Mouse (Mus musculus) liver, embryonic 11.5 days (tissue): ENCODE data around the gene Brpf1. TPM values are rescaled to one million over a fixed set of nuclear protein-coding genes. Genes with fewer than 3 reads are reported as not detected.
"Not testable (repeated sequence)": the region's sequence is repeated elsewhere in the genome, so short reads cannot be mapped to it uniquely, and the experiment has no call there.

Experiments
- ATAC-seq: fragments of 200-750 bp; cut with Nextera tagmentation; replicated peaks from 2 replicates; pipeline ENCODE4 v1.8.0; 2017; ENCODE audit warnings: moderate number of reproducible peaks, mild to moderate bottlenecking, moderate TSS enrichment, moderate library complexity; ENCODE audit not compliant: low FRiP score
- DNase-seq: peaks from one replicate; pipeline ENCODE4 v3.0.0-alpha.2; 2017; ENCODE audit warnings: low spot score
- H3K27ac ChIP-seq: fragments of 300-500 bp; sonication (generic); 2 replicates; pipeline ENCODE4 v1.5.1; 2014; ENCODE audit warnings: mild to moderate bottlenecking, low read depth, low read length, control low read depth
- H3K27me3 ChIP-seq: fragments of 300-500 bp; sonication (generic); replicated peaks from 2 replicates; pipeline ENCODE4 v1.6.1; 2014; ENCODE audit warnings: low read length, mixed read lengths; ENCODE audit not compliant: control insufficient read depth, insufficient read depth
- H3K36me3 ChIP-seq: fragments of 300-500 bp; sonication (generic); 2 replicates; pipeline ENCODE4 v1.6.1; 2014; ENCODE audit warnings: mild to moderate bottlenecking, low read length, moderate library complexity, mixed read lengths; ENCODE audit not compliant: control insufficient read depth, insufficient read depth
- H3K4me1 ChIP-seq: fragments of 300-500 bp; sonication (generic); replicated peaks from 2 replicates; pipeline ENCODE4 v1.6.1; 2014; ENCODE audit warnings: low read length, mixed read lengths; ENCODE audit not compliant: control insufficient read depth, insufficient read depth
- H3K4me2 ChIP-seq: fragments of 300-500 bp; sonication (generic); 2 replicates; pipeline ENCODE4 v1.6.1; 2014; ENCODE audit warnings: mild to moderate bottlenecking, control low read depth, moderate library complexity
- H3K4me3 ChIP-seq: fragments of 300-500 bp; sonication (generic); 2 replicates; pipeline ENCODE4 v1.5.1; 2014; ENCODE audit warnings: low read depth, low read length, control low read depth
- H3K9ac ChIP-seq: fragments of 300-500 bp; sonication (generic); 2 replicates; pipeline ENCODE4 v1.6.1; 2014; ENCODE audit warnings: low read depth, low read length, control low read depth
- H3K9me3 ChIP-seq: fragments of 300-500 bp; sonication (generic); 2 replicates; pipeline ENCODE4 v1.6.1; 2016; ENCODE audit warnings: low read length, inconsistent platforms, mixed read lengths; ENCODE audit not compliant: control insufficient read depth
- WGBS: fragments of 180-500 bp; shearing (Covaris S2); extraction: QIAGEN DNeasy Blood & Tissue Kit; methylation state at CpG from one replicate; pipeline ENCODE4 v1.1.7; 2014; 5-methylcytosine and 5-hydroxymethylcytosine counted together
- polyA plus RNA-seq: library from polyadenylated mRNA; unstranded; fragments of >200 nt; fragmentation: Nextera tagmentation; extraction: Ambion mirVana; gene quantifications from 2 replicates; pipeline ENCODE4 v1.2.1, GENCODE M21; 2014

Brpf1 gene
- polyA plus RNA-seq, 1 experiment from 2014 or later = 22.0 TPM

GRCm38 (mm10) chr6:113326533-113327315, 19.8 kb downstream of the Brpf1 start, which contains the start of gene Ogg1:
TSS of gene Ogg1 (plus strand) at chr6:113326972.
- H3K9me3 ChIP-seq = no peaks in the 10 kb centered on the region
- H3K27ac ChIP-seq = peak within 1 kb of the TSS; percentile 83
- H3K4me2 ChIP-seq = peak within 1 kb of the TSS; percentile 95
- under 1% methylated on average over 52 of the region's 52 CpGs for WGBS
- H3K9ac ChIP-seq = peak within 1 kb of the TSS; percentile 70
- ATAC-seq (peak; percentile 98), DNase-seq (peak; percentile 99)
- H3K4me3 ChIP-seq = peak within 1 kb of the TSS; percentile 75
- peaks cover 29% of the 10 kb centered on the region for H3K36me3 ChIP-seq
- peaks cover 12% of the 10 kb centered on the region for H3K4me1 ChIP-seq
- no peaks in the 10 kb centered on the region for H3K27me3 ChIP-seq

DNA sequence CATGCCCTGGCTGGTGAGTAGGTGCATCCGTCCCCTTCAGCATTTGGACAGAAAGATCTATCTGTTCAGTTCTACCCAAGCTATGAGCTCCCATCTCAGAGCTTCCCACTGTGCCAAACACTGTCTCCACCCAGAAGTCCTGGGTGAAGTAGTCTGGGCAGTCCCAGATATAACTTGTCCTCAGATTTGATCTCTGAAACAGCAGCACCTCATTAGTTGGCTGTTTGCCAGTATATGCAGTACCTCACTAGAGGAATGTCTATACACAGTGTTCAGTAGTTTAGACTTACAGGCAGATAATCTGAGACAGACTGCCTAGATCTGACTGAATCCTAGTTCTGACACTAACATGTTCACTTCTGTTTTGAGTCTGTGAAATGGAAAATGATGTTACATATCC, 22.5 kb downstream of the Brpf1 start:
- no peak overlapping the region for H3K4me2 ChIP-seq
- H3K36me3 ChIP-seq = peaks cover 23% of the 10 kb centered on the region; the same call in 1 of the 2 replicates
- H3K9me3 ChIP-seq = no peaks in the 10 kb centered on the region
- no peak overlapping the region for H3K27ac ChIP-seq
- no peak overlapping the region for H3K9ac ChIP-seq
- no peaks in the 10 kb centered on the region for H3K27me3 ChIP-seq
- WGBS = 89% methylated on average over 1 of the region's 1 CpGs
- ATAC-seq = no peak
- DNase-seq = no peak
- H3K4me3 ChIP-seq = no peak overlapping the region
- H3K4me1 ChIP-seq = peaks cover 12% of the 10 kb centered on the region

GRCm38 (mm10) chr6:113330547-113330946, 23.6 kb downstream of the Brpf1 start:
- ATAC-seq (no peak), DNase-seq (no peak)
- Histone ChIP-seq H3K9ac (no peak overlapping the region), H3K4me1 (peaks cover 9% of the 10 kb centered on the region), H3K27ac (no peak overlapping the region), H3K27me3 (no peaks in the 10 kb centered on the region), H3K36me3 (peaks cover 22% of the 10 kb centered on the region; the same call in 1 of the 2 replicates), H3K4me3 (no peak overlapping the region), H3K4me2 (no peak overlapping the region), H3K9me3 (no peaks in the 10 kb centered on the region)
- WGBS = 29% methylated on average over 2 of the region's 2 CpGs

DNA sequence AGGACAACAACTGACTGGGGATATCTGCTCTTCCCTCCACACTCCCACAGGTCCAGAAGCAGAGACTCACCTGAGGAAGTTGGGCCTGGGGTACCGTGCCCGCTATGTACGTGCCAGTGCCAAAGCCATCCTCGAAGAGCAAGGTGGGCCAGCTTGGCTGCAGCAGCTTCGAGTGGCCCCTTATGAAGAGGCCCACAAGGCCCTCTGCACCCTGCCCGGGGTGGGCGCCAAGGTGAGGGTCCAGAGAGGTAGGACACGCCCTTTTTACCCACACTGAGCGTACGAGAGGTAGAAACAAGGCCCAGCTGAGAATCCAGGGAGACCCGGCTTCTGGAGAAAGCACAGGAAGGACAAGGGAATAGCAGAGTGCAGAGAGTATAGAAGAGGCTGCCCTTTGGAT, 24.8 kb downstream of the Brpf1 start:
- Histone ChIP-seq H3K36me3 (peaks cover 27% of the 10 kb centered on the region; the same call in 1 of the 2 replicates), H3K4me3 (no peak overlapping the region), H3K9me3 (no peaks in the 10 kb centered on the region), H3K4me1 (peaks cover 5% of the 10 kb centered on the region), H3K27ac (no peak overlapping the region), H3K9ac (no peak overlapping the region), H3K4me2 (no peak overlapping the region), H3K27me3 (no peaks in the 10 kb centered on the region)
- ATAC-seq = no peak
- WGBS = 83% methylated on average over 11 of the region's 11 CpGs
- no peak for DNase-seq

DNA sequence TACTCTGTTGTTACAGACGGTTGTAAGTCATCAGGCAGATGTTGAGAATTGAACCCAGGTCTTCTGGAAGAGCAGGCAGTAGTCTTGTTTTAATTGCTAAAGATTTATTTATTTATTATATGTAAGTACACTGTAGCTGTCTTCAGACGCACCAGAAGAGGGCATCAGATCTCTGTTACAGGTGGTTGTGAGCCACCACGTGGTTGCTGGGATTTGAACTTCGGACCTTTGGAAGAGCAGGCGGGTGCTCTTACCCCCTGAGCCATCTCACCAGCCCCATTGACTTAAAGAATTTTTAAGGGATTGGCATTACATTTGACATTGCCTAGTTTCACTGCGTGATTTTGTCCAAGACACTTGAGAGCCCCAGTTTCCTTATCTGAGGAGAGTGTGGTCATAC, 25.8 kb downstream of the Brpf1 start:
- H3K27me3 ChIP-seq, DNase-seq, H3K27ac ChIP-seq, H3K4me2 ChIP-seq, H3K9ac ChIP-seq, H3K4me3 ChIP-seq, H3K9me3 ChIP-seq, H3K4me1 ChIP-seq, ATAC-seq: not testable (repeated sequence)
- peaks cover 27% of the 10 kb centered on the region; the same call in 1 of the 2 replicates for H3K36me3 ChIP-seq
- WGBS = 76% methylated on average over 6 of the region's 6 CpGs

DNA sequence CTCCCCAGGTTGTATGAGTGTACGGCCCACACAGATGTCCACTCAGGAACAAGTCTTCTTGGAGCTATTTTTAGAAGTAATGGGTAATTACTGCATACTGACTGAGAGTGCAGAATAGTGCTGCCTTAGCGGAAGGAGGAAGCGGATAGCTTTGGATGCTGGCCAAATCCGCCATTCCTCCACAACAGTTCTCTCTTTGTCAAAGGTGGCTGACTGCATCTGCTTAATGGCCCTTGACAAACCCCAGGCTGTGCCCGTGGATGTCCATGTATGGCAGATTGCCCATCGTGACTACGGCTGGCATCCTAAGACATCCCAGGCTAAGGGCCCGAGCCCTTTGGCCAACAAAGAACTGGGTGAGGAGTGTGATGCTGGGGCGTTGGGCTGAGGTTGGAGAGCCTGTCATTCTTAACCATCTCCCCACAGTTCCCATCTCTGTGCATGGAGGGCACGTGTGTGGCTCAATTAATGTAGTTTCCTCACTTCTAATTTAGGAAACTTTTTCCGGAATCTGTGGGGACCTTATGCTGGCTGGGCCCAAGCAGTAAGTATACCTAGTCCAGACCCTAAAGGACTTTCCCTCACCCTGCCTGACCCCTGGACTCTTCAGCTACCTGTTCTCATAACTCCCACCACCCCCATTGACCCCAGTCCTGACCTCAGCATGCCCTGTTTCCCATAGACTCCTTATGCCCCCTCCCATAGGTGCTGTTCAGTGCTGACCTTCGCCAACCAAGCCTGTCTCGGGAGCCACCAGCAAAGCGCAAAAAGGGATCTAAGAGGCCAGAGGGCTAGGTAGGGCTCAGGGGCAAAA, 26.4 kb downstream of the Brpf1 start:
- peaks cover 9% of the 10 kb centered on the region for H3K4me1 ChIP-seq
- no peak overlapping the region for H3K4me3 ChIP-seq
- WGBS = 83% methylated on average over 14 of the region's 14 CpGs
- no peak overlapping the region for H3K9ac ChIP-seq
- peaks cover 27% of the 10 kb centered on the region; the same call in 1 of the 2 replicates for H3K36me3 ChIP-seq
- H3K9me3 ChIP-seq = no peaks in the 10 kb centered on the region
- no peaks in the 10 kb centered on the region for H3K27me3 ChIP-seq
- H3K4me2 ChIP-seq = no peak overlapping the region
- no peak overlapping the region for H3K27ac ChIP-seq
- ATAC-seq = no peak
- no peak for DNase-seq

GRCm38 (mm10) chr6:113334216-113334615, 27.3 kb downstream of the Brpf1 start:
- Histone ChIP-seq H3K4me1 (peaks cover 9% of the 10 kb centered on the region), H3K4me2 (no peak overlapping the region), H3K27me3 (no peaks in the 10 kb centered on the region), H3K27ac (no peak overlapping the region), H3K9me3 (no peaks in the 10 kb centered on the region), H3K9ac (no peak overlapping the region), H3K36me3 (peaks cover 26% of the 10 kb centered on the region; the same call in 1 of the 2 replicates), H3K4me3 (no peak overlapping the region)
- ATAC-seq (no peak), DNase-seq (no peak)
- 75% methylated on average over 6 of the region's 6 CpGs for WGBS

- H3K27me3 ChIP-seq = no peaks in the 10 kb centered on the region
- no peaks in the 10 kb centered on the region for H3K9me3 ChIP-seq
- peaks cover 18% of the 10 kb centered on the region; the same call in 1 of the 2 replicates for H3K36me3 ChIP-seq
- DNase-seq (no peak), ATAC-seq (no peak; the same call in 1 of the 2 replicates)
- no peak overlapping the region for H3K4me3 ChIP-seq
- peaks cover 8% of the 10 kb centered on the region for H3K4me1 ChIP-seq
- no peak overlapping the region for H3K4me2 ChIP-seq
- no peak overlapping the region for H3K9ac ChIP-seq
- WGBS = 53% methylated on average over 8 of the region's 8 CpGs
- H3K27ac ChIP-seq = no peak overlapping the region
Observed at GRCm38 (mm10) chr6:113336852-113337620, 30.1 kb downstream of the Brpf1 start.
